Mouse (Mus musculus) mature B cell (primary cell): Measurements from ENCODE around the gene Fndc3a.

Experiments used
- in situ Hi-C: fragments of 300-500 bp; cut with MboI; formaldehyde crosslinking; loops from 2 replicates; pipeline ENCODE4 v1.14.3; 2019

The Fndc3a gene

GRCm38 (mm10) chr14:72671911-72672310 is 37.9 kb downstream of the Fndc3a start:
- in situ Hi-C loops, result no loop called here

GRCm38 (mm10) chr14:72670987-72671386 is 38.8 kb downstream of the Fndc3a start:
- in situ Hi-C loops, result no loop called here

GRCm38 (mm10) chr14:72649268-72649667 is 60.5 kb downstream of the Fndc3a start:
- in situ Hi-C loops, result no loop called here

- in situ Hi-C loops, result no loop called here
These were observed 64.3 kb downstream of the Fndc3a start for GRCm38 (mm10) chr14:72645512-72645911.

- in situ Hi-C loops, result no loop called here
These were observed 65.2 kb downstream of the Fndc3a start for GRCm38 (mm10) chr14:72644620-72645019.

GRCm38 (mm10) chr14:72638507-72638906 is 71.3 kb downstream of the Fndc3a start:
- in situ Hi-C loops, result no loop called here

- in situ Hi-C loops, result no loop called here
These were observed 76.2 kb downstream of the Fndc3a start for GRCm38 (mm10) chr14:72633571-72633970.

- in situ Hi-C loops, result no loop called here
These were observed 84.4 kb downstream of the Fndc3a start for GRCm38 (mm10) chr14:72625411-72625810.

GRCm38 (mm10) chr14:72604077-72604476 is 105.7 kb downstream of the Fndc3a start:
- in situ Hi-C loops, result no loop called here

GRCm38 (mm10) chr14:72603194-72603521 is 106.6 kb downstream of the Fndc3a start:
- in situ Hi-C loops, result no loop called here

- in situ Hi-C loops, result no loop called here
These were observed 107.1 kb downstream of the Fndc3a start for GRCm38 (mm10) chr14:72602521-72603193.

- in situ Hi-C loops, result no loop called here
These were observed 108.2 kb downstream of the Fndc3a start for GRCm38 (mm10) chr14:72601381-72602305.

- in situ Hi-C loops, result no loop called here
These were observed 109.4 kb downstream of the Fndc3a start for GRCm38 (mm10) chr14:72600375-72600774.

- in situ Hi-C loops, result no loop called here
These were observed 110.6 kb downstream of the Fndc3a start for GRCm38 (mm10) chr14:72598976-72599740.

GRCm38 (mm10) chr14:72594191-72594590 is 115.6 kb downstream of the Fndc3a start:
- in situ Hi-C loops, result no loop called here

GRCm38 (mm10) chr14:72589415-72589814 is 120.4 kb downstream of the Fndc3a start:
- in situ Hi-C loops, result no loop called here

- in situ Hi-C loops, result no loop called here
These were observed 126.8 kb downstream of the Fndc3a start for GRCm38 (mm10) chr14:72582979-72583378.

GRCm38 (mm10) chr14:72580991-72581390 is 128.8 kb downstream of the Fndc3a start:
- in situ Hi-C loops, result no loop called here

GRCm38 (mm10) chr14:72576283-72576682 is 133.5 kb downstream of the Fndc3a start:
- in situ Hi-C loops, result no loop called here

- in situ Hi-C loops, result no loop called here
These were observed 145.9 kb downstream of the Fndc3a start for GRCm38 (mm10) chr14:72563941-72564340.

GRCm38 (mm10) chr14:72558795-72559194 is 151.0 kb downstream of the Fndc3a start:
- in situ Hi-C loops, result no loop called here

- in situ Hi-C loops, result no loop called here
These were observed 154.0 kb downstream of the Fndc3a start for GRCm38 (mm10) chr14:72555846-72556245.
